Mouse (Mus musculus): ENCODE measurements around the gene Rftn2. TPM values are rescaled to one million over a fixed set of nuclear protein-coding genes. Genes with fewer than 3 reads are reported as not detected.
A peak's percentile ranks its signal among the peaks of the same experiment; 100 is the strongest.

The Rftn2 gene
- total and polyA plus RNA-seq, 2 experiments from 2014 or later, result 11.2 to 14.9 TPM

DNA sequence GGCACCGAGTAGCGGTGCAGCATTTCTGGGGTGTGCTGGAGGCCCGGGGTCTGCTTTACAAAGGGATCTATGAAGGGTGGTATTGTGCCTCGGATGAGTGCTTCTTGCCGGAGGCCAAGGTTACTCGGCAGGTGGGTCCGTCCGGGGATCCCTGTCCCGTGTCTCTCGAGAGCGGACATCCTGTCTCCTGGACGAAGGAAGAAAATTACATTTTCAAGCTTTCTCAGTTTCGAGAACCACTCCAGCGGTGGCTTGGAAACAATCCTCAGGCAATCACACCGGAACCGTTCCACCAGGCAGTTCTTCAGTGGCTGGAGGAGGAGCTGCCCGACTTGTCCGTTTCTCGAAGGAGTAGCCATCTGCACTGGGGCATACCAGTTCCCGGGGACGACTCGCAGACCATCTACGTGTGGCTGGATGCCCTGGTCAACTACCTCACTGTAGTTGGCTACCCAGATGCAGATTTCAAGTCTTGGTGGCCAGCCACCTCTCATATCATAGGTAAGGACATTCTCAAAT, 11.1 kb upstream of the Rftn2 start:
- under 1% methylated on average over 23 of the region's 23 CpGs for WGBS

DNA sequence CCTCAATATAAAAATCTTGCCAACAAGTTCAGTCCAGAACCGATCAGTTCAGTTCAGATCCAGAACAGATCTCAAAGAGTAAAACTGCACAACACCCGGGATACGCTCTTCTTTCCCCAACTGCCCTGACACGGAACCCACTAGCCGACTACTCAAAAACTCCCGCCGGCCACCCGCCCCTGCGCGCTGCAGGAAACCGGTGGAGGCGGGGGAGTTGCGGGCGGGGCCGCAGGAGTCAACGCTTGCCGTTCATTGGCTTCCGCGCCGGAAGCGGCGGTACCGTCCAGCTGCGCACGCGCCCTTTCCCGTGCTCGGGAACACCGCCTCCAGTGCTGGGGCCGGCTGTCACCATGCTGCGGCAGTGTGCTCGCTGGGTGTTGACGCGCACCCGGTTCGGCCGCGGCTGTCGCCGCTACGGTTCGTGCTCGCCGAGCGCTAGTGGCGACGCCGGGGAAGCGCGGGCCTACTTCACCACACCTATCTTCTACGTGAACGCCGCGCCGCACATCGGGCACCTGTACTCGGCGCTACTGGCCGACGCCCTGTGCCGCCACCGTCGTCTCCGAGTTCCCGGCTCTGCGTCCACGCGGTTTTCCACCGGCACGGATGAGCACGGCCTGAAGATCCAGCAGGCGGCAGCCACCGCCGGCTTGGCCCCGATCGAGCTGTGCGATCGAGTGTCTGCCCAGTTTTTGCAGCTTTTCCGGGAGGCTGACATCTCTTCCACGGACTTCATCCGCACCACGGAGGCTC, 10.5 kb upstream of the Rftn2 start, which contains the start of gene Mars2:
Mars2 (plus strand) TSS at position 288 of the 753 bp plus-strand sequence.
- WGBS, result under 1% methylated on average over 82 of the region's 82 CpGs
- DNase-seq (ENCODE audit: low spot score) (peak; percentile 99), ATAC-seq (peak; percentile 99)
- peak within 1 kb of the TSS; percentile 88 for H3K27ac ChIP-seq
- no peaks in the 10 kb centered on the region for H3K36me3 ChIP-seq (ENCODE audit: insufficient read depth, low read length)
- H3K4me2 ChIP-seq (ENCODE audit: low read depth, low read length), result peak within 1 kb of the TSS; percentile 93
- H3K4me3 ChIP-seq (ENCODE audit: low read length), result peak within 1 kb of the TSS; percentile 70
- peaks cover 31% of the 10 kb centered on the region for H3K4me1 ChIP-seq (ENCODE audit: insufficient read depth, low read length)
- H3K9me3 ChIP-seq (ENCODE audit: low read length), result no peaks in the 10 kb centered on the region
- H3K9ac ChIP-seq (replicated peaks; ENCODE audit: low read length), result peak within 1 kb of the TSS; percentile 60
- TF ChIP-seq CTCF (IDR thresholded peaks at IDR 0.05; ENCODE audit: low read depth), result peak; percentile 26
- no peaks in the 10 kb centered on the region for H3K27me3 ChIP-seq (ENCODE audit: insufficient read depth, low read length)

More for the DNA sequence above, 11.1 kb upstream of the Rftn2 start:
- Histone ChIP-seq H3K4me3 (ENCODE audit: low read length) (peak overlapping the region; percentile 70), H3K27ac (peak overlapping the region; percentile 88), H3K4me1 (ENCODE audit: insufficient read depth, low read length) (peaks cover 31% of the 10 kb centered on the region), H3K4me2 (ENCODE audit: low read depth, low read length) (peak overlapping the region; percentile 93), H3K36me3 (ENCODE audit: insufficient read depth, low read length) (no peaks in the 10 kb centered on the region), H3K9ac (replicated peaks; ENCODE audit: low read length) (peak overlapping the region; percentile 60), H3K9me3 (ENCODE audit: low read length) (no peaks in the 10 kb centered on the region), H3K27me3 (ENCODE audit: insufficient read depth, low read length) (no peaks in the 10 kb centered on the region)
- no peak for TF ChIP-seq CTCF (IDR thresholded peaks at IDR 0.05; ENCODE audit: low read depth)
- DNase-seq (ENCODE audit: low spot score), result peak; percentile 33
- ATAC-seq, result no peak; the same call in 1 of the 2 replicates

DNA sequence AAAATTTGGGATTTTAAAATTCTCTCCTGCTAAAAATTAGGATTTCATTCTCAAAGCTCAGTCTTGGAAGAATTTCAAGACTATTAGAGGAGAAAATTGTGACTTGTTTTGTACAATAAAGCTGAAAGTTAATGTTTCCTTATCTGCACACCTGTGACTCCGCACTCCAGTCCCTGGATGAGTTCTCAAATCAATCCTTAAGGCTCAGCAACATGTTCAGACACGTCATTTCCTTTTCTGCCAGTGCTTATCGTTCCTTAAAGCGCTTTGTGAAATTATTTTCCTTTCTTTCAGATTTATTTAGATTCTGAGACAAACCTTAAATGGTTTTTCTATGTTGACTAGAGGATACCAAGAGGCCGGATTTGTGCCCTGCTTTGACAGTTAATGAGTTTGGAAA, 9.9 kb upstream of the Rftn2 start:
- Histone ChIP-seq H3K36me3 (ENCODE audit: insufficient read depth, low read length) (no peaks in the 10 kb centered on the region), H3K4me3 (ENCODE audit: low read length) (peak overlapping the region; percentile 70), H3K9ac (replicated peaks; ENCODE audit: low read length) (peak overlapping the region; percentile 60; the same call in 1 of the 2 replicates), H3K27ac (no peak overlapping the region), H3K27me3 (ENCODE audit: insufficient read depth, low read length) (no peaks in the 10 kb centered on the region), H3K4me1 (ENCODE audit: insufficient read depth, low read length) (peaks cover 25% of the 10 kb centered on the region), H3K9me3 (ENCODE audit: low read length) (no peaks in the 10 kb centered on the region), H3K4me2 (ENCODE audit: low read depth, low read length) (peak overlapping the region; percentile 93)
- DNase-seq (ENCODE audit: low spot score) (no peak), ATAC-seq (no peak)
- no peak for TF ChIP-seq CTCF (IDR thresholded peaks at IDR 0.05; ENCODE audit: low read depth)
- 35% methylated on average over 5 of the region's 5 CpGs for WGBS

DNA sequence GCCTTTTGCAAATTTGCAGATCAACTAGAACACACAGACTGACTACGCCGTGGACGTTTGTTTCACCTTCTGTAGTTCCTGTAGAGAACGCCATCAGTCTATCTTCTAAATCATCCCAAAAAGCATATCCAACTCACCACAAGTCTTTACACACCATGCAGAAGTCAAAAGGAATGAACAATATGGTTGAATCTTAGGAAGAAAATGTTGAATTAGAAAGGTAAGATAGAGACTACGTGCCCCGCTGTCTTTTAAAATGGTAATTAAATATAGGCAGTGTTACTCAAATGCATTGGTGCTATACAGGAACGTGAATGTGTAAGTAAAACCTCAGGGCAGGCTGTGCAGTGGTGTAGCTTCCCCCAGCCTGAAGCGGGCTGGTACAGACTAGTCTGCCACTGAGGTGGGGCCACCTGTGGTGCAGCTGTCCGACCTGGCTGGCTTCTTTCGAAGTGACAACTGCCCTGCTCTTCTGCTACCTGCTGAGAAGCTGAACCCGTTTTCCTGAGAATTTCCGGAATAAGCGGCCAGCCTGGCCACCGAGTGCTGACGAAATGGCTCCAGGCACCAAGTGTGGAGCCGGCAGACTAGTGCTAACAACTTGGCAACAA, 8.4 kb upstream of the Rftn2 start:
- Histone ChIP-seq H3K27me3 (ENCODE audit: insufficient read depth, low read length) (no peaks in the 10 kb centered on the region), H3K4me2 (ENCODE audit: low read depth, low read length) (no peak overlapping the region), H3K36me3 (ENCODE audit: insufficient read depth, low read length) (no peaks in the 10 kb centered on the region), H3K27ac (no peak overlapping the region), H3K4me3 (ENCODE audit: low read length) (no peak overlapping the region), H3K9me3 (ENCODE audit: low read length) (no peaks in the 10 kb centered on the region), H3K4me1 (ENCODE audit: insufficient read depth, low read length) (peaks cover 15% of the 10 kb centered on the region), H3K9ac (replicated peaks; ENCODE audit: low read length) (no peak overlapping the region)
- WGBS, result 58% methylated on average over 16 of the region's 16 CpGs
- ATAC-seq, result no peak
- DNase-seq (ENCODE audit: low spot score), result no peak
- TF ChIP-seq CTCF (IDR thresholded peaks at IDR 0.05; ENCODE audit: low read depth), result no peak

DNA sequence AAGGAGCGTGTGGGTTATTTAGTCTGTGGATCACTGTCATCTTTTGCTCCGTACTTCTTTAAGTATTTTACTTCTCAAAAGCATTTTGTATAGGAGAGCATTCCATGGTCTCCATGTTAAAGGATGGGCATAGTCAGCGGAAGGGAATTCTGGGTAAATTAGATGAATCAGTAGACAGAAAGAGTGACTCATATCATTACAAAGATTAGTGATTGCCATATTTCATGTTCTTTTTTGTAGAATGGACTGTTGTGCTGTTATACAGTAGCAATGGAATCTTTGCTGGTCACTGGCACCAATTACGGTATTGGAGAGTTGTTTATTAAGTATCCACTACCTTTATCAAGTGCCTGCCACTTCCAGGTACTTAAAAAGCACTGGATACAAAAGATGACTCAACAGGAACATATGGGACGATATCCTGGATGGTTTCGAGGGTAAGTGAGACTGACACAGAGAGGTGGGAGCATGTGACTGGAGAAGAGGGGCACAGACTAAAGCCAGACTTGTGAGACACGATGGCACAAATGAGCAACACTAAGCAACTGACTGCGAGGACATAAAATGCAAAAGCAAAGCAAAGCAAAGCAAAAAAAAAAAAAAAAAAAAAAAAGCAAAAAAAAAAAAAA, 1.8 kb upstream of the Rftn2 start:
- TF ChIP-seq CTCF (IDR thresholded peaks at IDR 0.05; ENCODE audit: low read depth), result no peak
- Histone ChIP-seq H3K27me3 (ENCODE audit: insufficient read depth, low read length) (no peaks in the 10 kb centered on the region), H3K9ac (replicated peaks; ENCODE audit: low read length) (no peak overlapping the region), H3K4me2 (ENCODE audit: low read depth, low read length) (no peak overlapping the region), H3K4me3 (ENCODE audit: low read length) (no peak overlapping the region), H3K9me3 (ENCODE audit: low read length) (no peaks in the 10 kb centered on the region), H3K4me1 (ENCODE audit: insufficient read depth, low read length) (no peaks in the 10 kb centered on the region; the same call in 1 of the 2 replicates), H3K36me3 (ENCODE audit: insufficient read depth, low read length) (no peaks in the 10 kb centered on the region), H3K27ac (no peak overlapping the region)
- ATAC-seq (no peak), DNase-seq (ENCODE audit: low spot score) (no peak)
- WGBS, result 89% methylated on average over 8 of the region's 8 CpGs

DNA sequence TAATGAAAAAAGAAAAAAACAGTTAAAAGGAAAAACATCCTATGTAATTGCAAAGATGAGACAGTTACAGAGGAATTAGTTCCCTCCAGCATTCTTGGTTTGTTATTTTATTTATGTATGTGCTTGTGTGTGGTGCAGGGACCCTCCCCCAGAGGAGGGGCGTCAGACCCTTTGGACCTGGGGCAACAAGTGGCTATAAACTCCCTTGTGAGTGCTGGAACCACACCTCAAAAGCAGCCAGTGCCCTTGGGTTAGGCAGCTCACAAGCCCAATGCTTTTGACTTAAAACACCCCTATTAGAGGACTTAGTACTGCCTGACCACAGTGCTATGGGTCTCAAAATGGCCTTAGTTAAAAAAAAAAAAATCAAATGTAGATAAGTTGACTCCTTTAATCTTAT, 794 bp upstream of the Rftn2 start:
- Histone ChIP-seq H3K27ac (no peak overlapping the region), H3K4me2 (ENCODE audit: low read depth, low read length) (no peak overlapping the region), H3K4me3 (ENCODE audit: low read length) (no peak overlapping the region), H3K4me1 (ENCODE audit: insufficient read depth, low read length) (no peaks in the 10 kb centered on the region; the same call in 1 of the 2 replicates), H3K9me3 (ENCODE audit: low read length) (no peaks in the 10 kb centered on the region), H3K27me3 (ENCODE audit: insufficient read depth, low read length) (no peaks in the 10 kb centered on the region), H3K36me3 (ENCODE audit: insufficient read depth, low read length) (no peaks in the 10 kb centered on the region), H3K9ac (replicated peaks; ENCODE audit: low read length) (no peak overlapping the region)
- ATAC-seq, result no peak
- no peak for TF ChIP-seq CTCF (IDR thresholded peaks at IDR 0.05; ENCODE audit: low read depth)
- WGBS, result 45% methylated on average over 1 of the region's 1 CpGs
- DNase-seq (ENCODE audit: low spot score), result no peak
